Mouse (Mus musculus): ENCODE measurements around the gene Pard6a. TPM values are rescaled to one million over a fixed set of nuclear protein-coding genes. Genes with fewer than 3 reads are reported as not detected.
A peak's percentile ranks its signal among the peaks of the same experiment; 100 is the strongest.

Gene Pard6a
- 29.7 and 30.7 TPM in 2 replicates for polyA plus RNA-seq (2012; rRNA removed)

GRCm38 (mm10) chr8:105700966-105701824, at the start of gene Pard6a, which contains the start of gene Acd:
Gene Pard6a (plus strand): TSS chr8:105701148.
Gene Acd (minus strand): TSS chr8:105701102.
- Histone ChIP-seq H3K4me3 (ENCODE audit: control insufficient read depth, insufficient read depth, low read length) (peak within 1 kb of the TSS; percentile 88), H3K4me1 (replicated peaks; ENCODE audit: control insufficient read depth, insufficient read depth, low read length) (peaks cover 20% of the 10 kb centered on the region), H3K27me3 (ENCODE audit: control insufficient read depth, insufficient read depth, low read length) (no peaks in the 10 kb centered on the region), H3K27ac (ENCODE audit: control insufficient read depth, insufficient read depth, low read length) (peak within 1 kb of the TSS; percentile 89), H3K36me3 (ENCODE audit: control insufficient read depth, insufficient read depth, low read length) (peaks cover 21% of the 10 kb centered on the region)
- TF ChIP-seq POLR2A (IDR thresholded peaks at IDR 0.05; ENCODE audit: control insufficient read depth, extremely low read depth, insufficient read depth, low read length, poor library complexity), result 0 out of 2 replicates have a peak, but pooled peaks have one; percentile 32
- peak; percentile 19; the same call in 1 of the 2 replicates for TF ChIP-seq CTCF (IDR thresholded peaks at IDR 0.05; ENCODE audit: borderline replicate concordance, control insufficient read depth, extremely low read depth, insufficient read depth, low read length, poor library complexity)
- DNase-seq, result peak; percentile 97
- WGBS, result under 1% methylated on average over 60 of the region's 60 CpGs

DNA sequence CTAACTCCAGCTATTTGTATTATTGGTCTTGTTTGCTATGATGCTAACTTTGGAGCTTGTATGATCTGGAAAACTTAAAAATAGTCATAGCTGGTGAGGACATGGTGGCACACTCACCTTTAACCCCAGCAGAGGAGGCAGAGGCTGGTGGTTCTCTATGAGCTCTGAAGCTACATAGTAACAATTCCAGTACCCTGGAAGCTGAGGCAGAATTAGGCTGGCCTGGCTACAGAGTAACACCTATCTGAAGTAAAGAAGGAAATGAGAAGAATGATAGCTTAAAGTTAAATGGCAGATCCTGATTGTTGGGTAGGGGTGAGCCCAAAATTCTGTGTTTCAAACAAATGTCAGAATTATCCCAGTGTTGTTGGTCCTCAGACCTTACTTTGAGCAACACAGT, 43.3 kb upstream of the Pard6a start:
- peaks cover 26% of the 10 kb centered on the region for H3K36me3 ChIP-seq (ENCODE audit: control insufficient read depth, insufficient read depth, low read length)

GRCm38 (mm10) chr8:105661167-105661566, 39.8 kb upstream of the Pard6a start:
- 52% methylated on average over 3 of the region's 3 CpGs for WGBS
- Histone ChIP-seq H3K27me3 (ENCODE audit: control insufficient read depth, insufficient read depth, low read length) (no peaks in the 10 kb centered on the region), H3K4me1 (replicated peaks; ENCODE audit: control insufficient read depth, insufficient read depth, low read length) (no peaks in the 10 kb centered on the region; the same call in 1 of the 2 replicates), H3K36me3 (ENCODE audit: control insufficient read depth, insufficient read depth, low read length) (peaks cover 31% of the 10 kb centered on the region), H3K27ac (ENCODE audit: control insufficient read depth, insufficient read depth, low read length) (no peak overlapping the region), H3K4me3 (ENCODE audit: control insufficient read depth, insufficient read depth, low read length) (no peak overlapping the region)
- no peak for TF ChIP-seq POLR2A (IDR thresholded peaks at IDR 0.05; ENCODE audit: control insufficient read depth, extremely low read depth, insufficient read depth, low read length, poor library complexity)
- TF ChIP-seq CTCF (IDR thresholded peaks at IDR 0.05; ENCODE audit: borderline replicate concordance, control insufficient read depth, extremely low read depth, insufficient read depth, low read length, poor library complexity), result no peak
- DNase-seq, result peak; percentile 48

More for the DNA sequence above, 43.3 kb upstream of the Pard6a start:
- H3K27ac ChIP-seq (ENCODE audit: control insufficient read depth, insufficient read depth, low read length), result no peak overlapping the region
- TF ChIP-seq CTCF (IDR thresholded peaks at IDR 0.05; ENCODE audit: borderline replicate concordance, control insufficient read depth, extremely low read depth, insufficient read depth, low read length, poor library complexity) (no peak), POLR2A (IDR thresholded peaks at IDR 0.05; ENCODE audit: control insufficient read depth, extremely low read depth, insufficient read depth, low read length, poor library complexity) (no peak)
- no peaks in the 10 kb centered on the region; the same call in 1 of the 2 replicates for H3K4me1 ChIP-seq (replicated peaks; ENCODE audit: control insufficient read depth, insufficient read depth, low read length)
- DNase-seq, result no peak
- no peaks in the 10 kb centered on the region for H3K27me3 ChIP-seq (ENCODE audit: control insufficient read depth, insufficient read depth, low read length)
- H3K4me3 ChIP-seq (ENCODE audit: control insufficient read depth, insufficient read depth, low read length), result no peak overlapping the region

- no peak for TF ChIP-seq CTCF (IDR thresholded peaks at IDR 0.05; ENCODE audit: borderline replicate concordance, control insufficient read depth, extremely low read depth, insufficient read depth, low read length, poor library complexity)
- Histone ChIP-seq H3K27me3 (ENCODE audit: control insufficient read depth, insufficient read depth, low read length) (no peaks in the 10 kb centered on the region), H3K4me1 (replicated peaks; ENCODE audit: control insufficient read depth, insufficient read depth, low read length) (no peaks in the 10 kb centered on the region), H3K4me3 (ENCODE audit: control insufficient read depth, insufficient read depth, low read length) (no peak overlapping the region), H3K36me3 (ENCODE audit: control insufficient read depth, insufficient read depth, low read length) (peaks cover 94% of the 10 kb centered on the region), H3K27ac (ENCODE audit: control insufficient read depth, insufficient read depth, low read length) (no peak overlapping the region)
- DNase-seq, result no peak
- WGBS, result 84% methylated on average over 1 of the region's 1 CpGs
Observed at GRCm38 (mm10) chr8:105677891-105678290, 23.1 kb upstream of the Pard6a start.

GRCm38 (mm10) chr8:105685325-105685724, 15.6 kb upstream of the Pard6a start:
- 51% methylated on average over 7 of the region's 7 CpGs for WGBS
- DNase-seq, result no peak
- peak overlapping the region; percentile 7 for H3K4me3 ChIP-seq (ENCODE audit: control insufficient read depth, insufficient read depth, low read length)
- H3K4me1 ChIP-seq (replicated peaks; ENCODE audit: control insufficient read depth, insufficient read depth, low read length), result peaks cover 35% of the 10 kb centered on the region
- peak overlapping the region; percentile 78 for H3K27ac ChIP-seq (ENCODE audit: control insufficient read depth, insufficient read depth, low read length)
- H3K36me3 ChIP-seq (ENCODE audit: control insufficient read depth, insufficient read depth, low read length), result peaks cover 58% of the 10 kb centered on the region
- TF ChIP-seq CTCF (IDR thresholded peaks at IDR 0.05; ENCODE audit: borderline replicate concordance, control insufficient read depth, extremely low read depth, insufficient read depth, low read length, poor library complexity), result no peak
- no peak for TF ChIP-seq POLR2A (IDR thresholded peaks at IDR 0.05; ENCODE audit: control insufficient read depth, extremely low read depth, insufficient read depth, low read length, poor library complexity)
- H3K27me3 ChIP-seq (ENCODE audit: control insufficient read depth, insufficient read depth, low read length), result no peaks in the 10 kb centered on the region

- WGBS, result 1% methylated on average over 26 of the region's 26 CpGs
- Histone ChIP-seq H3K4me3 (ENCODE audit: control insufficient read depth, insufficient read depth, low read length) (peak within 1 kb of the TSS; percentile 60), H3K27me3 (ENCODE audit: control insufficient read depth, insufficient read depth, low read length) (no peaks in the 10 kb centered on the region), H3K36me3 (ENCODE audit: control insufficient read depth, insufficient read depth, low read length) (peaks cover 58% of the 10 kb centered on the region), H3K4me1 (replicated peaks; ENCODE audit: control insufficient read depth, insufficient read depth, low read length) (peaks cover 35% of the 10 kb centered on the region), H3K27ac (ENCODE audit: control insufficient read depth, insufficient read depth, low read length) (peak within 1 kb of the TSS; percentile 95)
- TF ChIP-seq CTCF (IDR thresholded peaks at IDR 0.05; ENCODE audit: borderline replicate concordance, control insufficient read depth, extremely low read depth, insufficient read depth, low read length, poor library complexity), result peak; percentile 95; the same call in 1 of the 2 replicates
- TF ChIP-seq POLR2A (IDR thresholded peaks at IDR 0.05; ENCODE audit: control insufficient read depth, extremely low read depth, insufficient read depth, low read length, poor library complexity), result peak; percentile 92
- peak; percentile 99 for DNase-seq
Observed at GRCm38 (mm10) chr8:105685796-105686308, 15.1 kb upstream of the Pard6a start, which contains the start of gene Carmil2. Gene Carmil2 (plus strand): TSS chr8:105686274.
